Mouse (Mus musculus) gonadal fat pad, adult 2 months (tissue): ENCODE results near the gene Il17re. TPM values are rescaled to one million over a fixed set of nuclear protein-coding genes. Genes with fewer than 3 reads are reported as not detected.

Experiments
- DNase-seq: peaks from one replicate; pipeline ENCODE4 v3.0.0-alpha.2; 2012; ENCODE audit warnings: low read depth
- polyA plus RNA-seq: library from polyadenylated mRNA; depleted of rRNA; stranded (reverse); fragments of >200 nt; gene quantifications from 2 replicates; pipeline ENCODE4 v1.2.3, GENCODE M21; 2012; rRNA removed

The Il17re gene
- polyA plus RNA-seq, 1 experiment, result 18.9 TPM

DNA sequence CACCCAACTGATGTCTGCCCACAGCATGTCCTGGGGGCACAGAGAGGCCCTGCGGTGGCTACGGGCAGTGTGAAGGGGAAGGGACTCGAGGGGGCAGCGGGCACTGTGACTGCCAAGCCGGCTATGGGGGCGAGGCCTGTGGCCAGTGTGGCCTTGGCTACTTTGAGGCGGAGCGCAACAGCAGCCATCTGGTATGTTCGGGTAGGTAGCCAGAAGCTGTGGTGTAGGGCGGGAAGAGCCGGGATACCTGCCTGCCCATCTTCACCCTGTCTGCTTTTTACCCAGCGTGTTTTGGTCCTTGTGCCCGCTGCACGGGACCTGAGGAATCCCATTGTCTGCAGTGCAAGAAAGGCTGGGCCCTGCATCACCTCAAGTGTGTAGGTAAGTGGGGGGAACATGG, 31.1 kb downstream of the Il17re start:
- DNase-seq, result no peak

DNA sequence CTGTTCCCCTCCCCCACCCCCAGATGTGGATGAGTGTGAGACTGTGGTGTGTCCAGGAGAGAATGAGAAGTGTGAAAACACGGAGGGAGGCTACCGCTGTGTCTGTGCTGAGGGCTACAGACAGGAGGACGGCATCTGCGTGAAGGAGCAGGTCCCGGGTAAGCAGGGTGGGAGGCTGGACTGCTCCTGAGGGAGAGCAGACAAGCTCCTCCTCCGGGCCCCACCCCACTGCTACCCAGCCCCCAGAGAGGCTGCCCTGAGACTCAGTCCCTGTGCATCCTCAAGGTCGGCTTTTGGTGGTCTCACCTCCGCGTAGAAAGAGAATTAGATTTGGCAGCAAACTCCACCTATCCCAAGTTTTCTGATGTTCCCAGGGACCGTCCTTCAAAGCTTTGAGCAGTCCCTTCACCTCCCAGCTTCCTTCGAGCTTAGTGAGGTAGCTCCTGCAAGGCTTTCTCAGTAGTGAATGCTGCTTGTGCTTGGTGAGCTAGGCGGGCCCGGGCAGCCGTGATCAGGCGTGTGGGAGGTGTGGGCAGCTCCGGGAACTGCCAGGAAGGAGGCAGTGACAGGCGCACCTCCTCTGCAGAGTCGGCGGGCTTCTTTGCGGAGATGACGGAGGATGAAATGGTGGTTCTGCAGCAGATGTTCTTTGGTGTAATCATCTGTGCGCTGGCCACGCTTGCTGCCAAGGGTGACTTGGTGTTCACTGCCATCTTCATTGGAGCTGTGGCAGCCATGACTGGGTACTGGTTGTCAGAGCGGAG, 34.0 kb downstream of the Il17re start:
- no peak for DNase-seq

DNA sequence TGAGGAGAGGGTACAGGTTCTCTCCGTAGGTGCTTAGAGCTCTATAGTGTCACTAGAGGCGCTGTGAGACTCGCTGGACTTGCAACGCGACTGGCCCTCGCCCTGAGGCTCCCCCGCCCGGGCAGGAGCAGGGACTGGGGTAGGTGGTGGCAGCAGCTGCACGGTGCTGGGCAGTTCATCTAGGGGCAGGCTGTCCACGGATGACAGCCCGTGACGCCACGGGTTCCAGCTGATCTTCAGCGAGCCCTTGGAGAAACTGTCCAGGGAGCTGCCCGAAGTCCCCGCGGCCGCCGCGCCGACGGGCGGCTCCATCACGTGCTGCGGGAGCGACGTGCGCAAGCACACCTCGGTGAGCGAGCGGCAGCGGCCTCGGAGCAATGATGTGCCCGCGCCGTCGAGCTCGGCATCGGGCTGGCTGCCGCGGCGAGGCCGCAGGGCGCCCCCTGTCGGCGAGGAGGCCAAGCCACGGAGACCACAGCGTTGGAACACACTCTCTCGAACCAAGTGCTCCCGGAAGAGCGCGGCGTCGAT, 36.0 kb downstream of the Il17re start:
- DNase-seq, result no peak

DNA sequence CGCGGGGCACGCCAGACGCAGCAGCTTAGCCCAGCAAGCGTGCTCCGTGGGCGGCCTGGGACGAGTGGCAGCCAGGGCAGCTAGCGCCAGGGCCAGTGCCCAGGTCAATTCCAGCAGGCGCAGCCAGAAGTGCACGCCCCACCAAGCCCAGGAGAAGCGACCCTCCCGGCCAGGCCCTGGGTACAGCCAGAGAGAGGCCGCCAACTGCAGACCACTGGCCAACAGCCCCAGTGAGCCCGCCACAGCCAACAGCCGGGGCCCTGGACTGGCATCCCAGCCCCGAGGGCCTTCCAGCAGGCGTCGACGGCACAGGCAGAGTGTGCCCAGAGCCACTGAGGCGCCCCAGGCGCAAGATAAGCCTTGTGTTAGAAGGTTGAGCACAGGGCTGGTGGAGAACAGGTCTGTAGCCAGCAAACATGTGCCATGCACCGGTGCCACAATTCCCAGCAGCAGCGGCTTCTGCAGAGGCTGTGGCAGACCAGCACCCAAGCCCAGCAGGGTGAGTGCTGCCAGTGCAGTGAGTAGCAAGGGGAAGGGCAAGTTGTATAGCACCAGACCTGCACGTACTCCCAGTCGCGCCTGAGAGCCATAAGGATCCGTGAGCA, 36.9 kb downstream of the Il17re start:
- DNase-seq, result no peak

DNA sequence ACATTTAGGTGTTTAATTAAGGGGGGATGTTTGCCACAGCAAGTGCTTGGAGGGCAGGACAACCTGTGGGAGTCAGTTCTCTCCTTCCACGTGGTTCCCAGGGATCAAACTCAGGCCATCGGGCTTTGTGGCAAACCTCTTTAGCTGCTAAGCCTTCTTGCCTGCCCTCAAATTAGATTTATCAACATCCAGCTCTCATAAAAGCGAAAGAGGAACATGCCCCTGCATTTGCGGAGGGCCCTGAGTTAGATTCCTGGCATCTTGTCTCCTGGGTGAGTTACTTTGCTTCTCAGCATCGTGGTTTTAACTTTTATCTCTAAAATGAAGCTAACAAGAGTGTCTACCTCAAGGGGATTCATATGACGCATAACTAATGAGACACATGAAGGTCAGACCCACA, 41.1 kb downstream of the Il17re start:
- no peak for DNase-seq

DNA sequence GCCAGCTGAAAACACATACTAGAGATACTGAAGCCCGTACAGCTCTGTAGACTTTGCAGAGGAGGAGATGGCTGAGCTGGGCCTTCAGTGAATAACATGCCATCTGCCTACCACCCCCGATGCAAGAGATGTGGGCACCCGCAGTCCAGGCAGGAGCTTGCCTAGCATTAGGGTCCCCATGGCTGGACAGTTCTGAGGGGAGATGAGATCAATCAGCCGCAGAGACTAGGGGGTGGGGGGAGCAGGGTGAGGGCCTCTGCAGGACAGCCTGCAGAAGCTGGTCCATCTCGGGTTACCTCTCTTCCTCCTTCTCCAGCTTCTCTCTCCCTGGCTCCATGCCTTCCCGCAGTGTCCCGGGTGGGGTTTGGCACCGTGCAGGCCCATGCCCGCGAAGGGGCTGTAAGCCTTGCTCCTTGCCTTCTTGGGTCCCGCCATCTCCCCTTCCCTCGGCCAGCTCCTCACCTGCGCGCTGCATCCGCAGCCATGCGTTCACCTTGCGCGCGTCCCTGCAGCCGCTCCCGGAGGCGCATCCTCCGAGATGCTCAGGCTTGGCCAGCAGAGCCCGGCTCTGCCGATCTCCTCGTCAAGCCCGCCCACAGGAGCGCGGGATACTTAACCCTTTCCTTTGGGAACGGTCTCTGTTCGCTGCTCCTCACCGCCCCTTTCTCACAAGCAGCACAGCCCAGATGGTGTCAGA, 43.3 kb downstream of the Il17re start, which contains the start of gene Prrt3:
Prrt3 (minus strand) TSS at position 544 of the 697 bp plus-strand sequence.
- no peak for DNase-seq

DNA sequence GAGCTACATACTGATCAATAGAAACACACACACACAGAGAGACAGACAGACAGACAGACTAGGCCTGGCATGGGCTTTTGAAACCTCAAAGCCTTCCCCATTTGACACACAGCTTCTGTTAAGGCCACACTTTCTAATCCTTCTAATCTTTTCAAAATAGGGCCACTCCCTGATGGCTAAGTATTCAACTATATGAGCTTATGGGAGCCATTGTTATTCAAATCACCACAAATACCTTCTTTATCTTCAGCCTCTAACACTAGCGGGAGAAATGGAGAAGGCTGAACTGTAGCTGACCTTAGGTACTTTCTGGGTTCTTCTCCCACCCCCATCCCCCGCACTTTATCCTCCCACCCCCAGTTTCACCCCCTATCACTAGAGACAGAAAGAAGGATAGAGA, 44.5 kb downstream of the Il17re start:
- DNase-seq, result no peak

DNA sequence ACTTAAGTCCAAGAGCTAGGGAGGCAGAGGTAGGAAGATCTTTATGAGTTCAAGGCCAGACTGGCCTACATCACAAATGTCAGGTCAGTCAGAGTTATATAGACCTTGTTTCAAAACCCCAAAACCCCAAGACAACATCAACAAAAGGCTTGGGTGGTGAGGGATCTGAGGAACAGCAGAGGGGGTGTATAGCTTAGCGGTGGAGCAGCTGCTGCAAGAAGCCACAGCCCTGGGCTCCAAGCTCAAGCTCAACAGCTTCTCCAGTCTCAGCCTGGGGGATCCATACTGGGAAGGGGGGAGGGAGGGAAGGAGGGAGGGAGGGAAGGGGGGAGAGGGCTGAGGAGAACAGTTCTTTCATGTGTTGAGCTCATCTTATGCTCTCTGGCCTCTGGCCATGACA, 47.4 kb downstream of the Il17re start:
- DNase-seq, result no peak

DNA sequence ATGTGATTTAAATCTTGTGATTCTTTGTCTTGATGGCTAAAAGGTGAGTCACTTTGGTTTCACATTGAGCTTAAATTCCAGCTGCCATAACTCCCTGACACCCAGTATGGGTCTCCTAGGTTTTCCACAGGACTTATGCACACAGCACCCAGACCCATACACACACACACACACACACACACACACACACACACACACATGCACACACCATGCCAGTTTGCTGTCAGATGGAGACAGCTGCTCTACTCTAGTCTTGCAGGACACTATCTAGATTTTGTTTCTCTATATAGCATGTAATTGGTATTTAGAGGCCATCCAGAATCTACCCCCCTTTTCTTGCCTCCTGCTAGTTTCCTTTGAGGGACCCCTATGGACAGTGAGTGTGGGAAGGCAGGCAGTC, 48.8 kb downstream of the Il17re start:
- DNase-seq, result no peak

DNA sequence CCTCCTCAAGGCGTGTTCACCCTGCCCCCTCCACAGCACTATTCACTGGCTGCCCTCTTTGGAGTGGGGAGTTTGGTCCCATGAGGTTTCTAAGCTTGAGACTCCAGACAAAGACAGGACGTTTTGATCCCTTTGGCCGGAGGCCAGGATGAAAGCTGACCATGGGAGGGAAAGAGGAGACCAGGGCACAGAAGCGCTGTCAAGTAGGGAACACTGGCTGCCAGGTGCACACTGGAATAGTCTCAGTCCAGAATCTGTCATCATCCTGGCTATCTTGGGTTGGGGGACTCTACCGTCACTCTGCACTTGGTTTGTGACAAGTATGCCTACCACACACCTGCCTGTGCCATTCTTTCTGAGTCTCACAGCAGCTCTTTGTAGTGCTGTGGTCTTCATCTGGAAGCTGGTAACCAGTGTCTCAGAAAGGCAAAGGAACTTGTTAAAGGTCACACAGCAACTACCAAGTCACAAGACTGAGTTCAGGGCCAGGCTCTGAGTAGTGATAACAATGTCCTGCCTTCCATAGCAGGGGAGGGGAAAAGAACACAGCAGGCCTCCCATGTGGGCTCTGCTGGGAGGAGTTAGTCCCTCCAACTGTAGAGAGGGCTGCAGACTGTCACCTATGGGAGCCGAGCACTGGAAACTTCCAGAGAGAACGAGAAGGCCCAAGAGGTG, 50.1 kb downstream of the Il17re start:
- no peak for DNase-seq

DNA sequence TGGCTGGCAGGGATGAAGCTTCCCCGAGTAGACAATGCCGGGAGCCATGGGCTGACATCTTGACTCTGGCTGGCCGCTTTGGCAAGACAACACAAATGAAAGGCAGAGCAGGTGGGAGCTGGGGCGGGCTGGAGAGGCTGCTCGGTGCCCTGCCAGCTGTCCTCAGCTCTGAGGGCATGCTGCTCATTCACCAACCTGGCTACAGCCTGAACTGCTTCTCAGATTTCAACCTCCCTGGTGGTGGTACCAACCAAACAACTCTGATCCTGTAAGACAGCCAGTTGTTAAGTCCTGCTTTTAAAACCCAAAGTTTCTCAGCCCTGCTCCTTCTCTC, 50.6 kb downstream of the Il17re start:
- DNase-seq, result no peak

DNA sequence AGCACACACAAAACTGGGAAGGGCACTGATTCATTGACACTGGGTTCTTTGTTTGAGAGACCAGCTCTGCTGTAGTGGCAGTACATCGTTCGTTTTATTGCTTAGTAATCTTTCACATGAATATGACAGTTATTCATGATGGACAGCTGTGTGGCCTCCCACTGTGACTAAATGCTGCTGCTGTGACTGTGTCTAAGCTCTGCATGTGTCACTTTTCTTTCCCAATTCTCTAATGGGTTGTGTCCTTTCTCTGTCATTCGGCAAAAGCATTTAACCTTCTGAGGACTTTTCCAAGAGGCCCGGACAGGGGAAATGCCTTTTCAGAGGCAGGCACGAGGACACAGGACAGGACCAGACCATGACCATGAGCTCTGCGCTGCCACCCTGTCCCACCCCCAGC, 55.7 kb downstream of the Il17re start:
- no peak for DNase-seq

DNA sequence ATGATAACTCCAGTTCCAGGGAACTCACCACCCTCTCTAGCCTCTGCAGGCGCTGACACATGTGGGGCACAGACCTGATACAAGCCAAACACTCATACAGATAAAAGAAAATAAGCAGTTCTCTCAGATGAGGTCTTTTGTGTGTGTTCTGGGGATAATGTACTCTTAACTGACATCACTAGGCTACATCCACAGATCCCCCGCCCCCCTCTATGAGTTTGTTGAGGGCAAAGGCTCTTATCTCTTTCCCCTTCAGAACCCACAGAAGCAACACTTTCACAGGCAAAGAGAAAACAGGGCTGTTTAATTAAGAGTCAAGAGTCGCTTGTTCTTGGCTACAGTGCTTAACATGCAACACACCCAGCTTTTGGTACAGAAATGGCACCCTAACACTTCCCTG, 56.3 kb downstream of the Il17re start:
- no peak for DNase-seq

DNA sequence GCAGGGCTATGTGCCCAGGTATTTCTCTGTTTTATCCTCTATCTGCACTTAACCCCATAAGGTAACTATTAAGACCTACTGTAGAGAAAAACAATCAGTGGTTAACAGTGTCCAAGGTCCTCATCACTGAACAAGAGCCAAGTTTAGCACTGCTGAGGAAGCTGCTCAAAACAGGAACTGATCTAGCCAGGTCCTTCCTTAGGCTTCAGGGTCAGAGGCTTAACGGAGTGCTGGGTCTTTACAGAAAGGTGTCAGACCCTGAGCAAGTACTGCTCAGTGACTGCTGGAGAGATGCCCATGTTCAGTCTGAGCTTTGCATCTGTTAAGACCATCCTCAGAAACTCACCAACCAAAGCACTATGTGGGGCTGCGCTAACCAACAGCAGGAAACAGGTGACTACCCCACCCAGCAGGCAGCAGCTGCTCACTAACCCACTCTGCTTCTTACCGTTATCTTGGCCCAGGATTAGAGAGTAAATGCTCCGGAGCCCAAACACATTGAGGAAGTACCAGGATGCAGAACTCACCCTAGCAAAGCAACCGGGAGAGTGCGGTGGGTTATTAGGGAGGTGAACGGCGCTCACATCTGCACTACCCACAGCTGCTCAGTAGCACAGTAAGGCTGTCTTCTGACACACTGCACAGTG, 59.3 kb downstream of the Il17re start:
- no peak for DNase-seq

Other genes starting within 250 kb of the Il17re start
- 32.3 and 37.2 TPM in 2 replicates for gene Mtmr14, start 220.6 kb upstream of the Il17re start, polyA plus RNA-seq
- not detected in 2 replicates for gene Cpne9, start 176.2 kb upstream of the Il17re start, polyA plus RNA-seq
- 21.7 and 23.2 TPM in 2 replicates for gene Brpf1, start 151.3 kb upstream of the Il17re start, polyA plus RNA-seq
- gene Ogg1, start 131.5 kb upstream of the Il17re start, polyA plus RNA-seq, result 20.4 and 30.5 TPM in 2 replicates
- 64.1 and 80.0 TPM in 2 replicates for gene Camk1, start 114.5 kb upstream of the Il17re start, polyA plus RNA-seq
- gene Tada3, start 80.6 kb upstream of the Il17re start, polyA plus RNA-seq, result 25.7 and 29.9 TPM in 2 replicates
- 67.1 and 83.2 TPM in 2 replicates for gene Arpc4, start 80.4 kb upstream of the Il17re start, polyA plus RNA-seq
- 11.0 and 11.8 TPM in 2 replicates for gene Ttll3, start 69.2 kb upstream of the Il17re start, polyA plus RNA-seq
- 81.4 and 99.3 TPM in 2 replicates for gene Rpusd3, start 39.1 kb upstream of the Il17re start, polyA plus RNA-seq
- 1,279 and 2,693 TPM in 2 replicates for gene Cidec, start 22.7 kb upstream of the Il17re start, polyA plus RNA-seq
- 85.6 and 92.9 TPM in 2 replicates for gene Jagn1, start 15.9 kb upstream of the Il17re start, polyA plus RNA-seq
- gene Il17rc, start 12.9 kb downstream of the Il17re start, polyA plus RNA-seq, result 43.9 and 50.2 TPM in 2 replicates
- 34.7 and 37.4 TPM in 2 replicates for gene Creld1, start 24.8 kb downstream of the Il17re start, polyA plus RNA-seq
- 0.09 TPM in 1 of 2 replicates, not detected in the other for gene Prrt3, start 43.4 kb downstream of the Il17re start, polyA plus RNA-seq
- gene Emc3, start 73.2 kb downstream of the Il17re start, polyA plus RNA-seq, result 61.9 and 71.6 TPM in 2 replicates
- 1.0 and 1.2 TPM in 2 replicates for gene Fancd2, start 73.2 kb downstream of the Il17re start, polyA plus RNA-seq
- 0.18 TPM in 1 of 2 replicates, not detected in the other for gene Fancd2os, start 142.2 kb downstream of the Il17re start, polyA plus RNA-seq
- 170 and 190 TPM in 2 replicates for gene Brk1, start 146.3 kb downstream of the Il17re start, polyA plus RNA-seq
- gene Vhl, start 165.5 kb downstream of the Il17re start, polyA plus RNA-seq, result 25.7 and 41.1 TPM in 2 replicates
- gene Irak2, start 180.0 kb downstream of the Il17re start, polyA plus RNA-seq, result 44.2 and 49.0 TPM in 2 replicates
- gene Tatdn2, start 238.6 kb downstream of the Il17re start, polyA plus RNA-seq, result 29.3 and 34.7 TPM in 2 replicates